Mouse (Mus musculus) hindbrain, embryonic 12.5 days (tissue): ENCODE results near the gene Pusl1. TPM values are rescaled to one million over a fixed set of nuclear protein-coding genes. Genes with fewer than 3 reads are reported as not detected.

Experiments
- ATAC-seq: fragments of 200-750 bp; cut with Nextera tagmentation; 2 replicates; pipeline ENCODE4 v1.8.0; 2017; ENCODE audit warnings: moderate TSS enrichment; ENCODE audit not compliant: low FRiP score
- H3K27ac ChIP-seq: fragments of 300-500 bp; sonication (generic); 2 replicates; pipeline ENCODE4 v1.5.1; 2016; ENCODE audit warnings: mild to moderate bottlenecking
- H3K27me3 ChIP-seq: fragments of 300-500 bp; sonication (generic); 2 replicates; pipeline ENCODE4 v1.6.1; 2016; ENCODE audit warnings: mild to moderate bottlenecking
- H3K36me3 ChIP-seq: fragments of 300-500 bp; sonication (generic); 2 replicates; pipeline ENCODE4 v1.6.1; 2016; ENCODE audit warnings: mild to moderate bottlenecking
- H3K4me1 ChIP-seq: fragments of 300-500 bp; sonication (generic); 2 replicates; pipeline ENCODE4 v1.6.1; 2016
- H3K4me2 ChIP-seq: fragments of 300-500 bp; sonication (generic); replicated peaks from 2 replicates; pipeline ENCODE4 v1.6.1; 2016; ENCODE audit warnings: mild to moderate bottlenecking
- H3K4me3 ChIP-seq: fragments of 300-500 bp; sonication (generic); 2 replicates; pipeline ENCODE4 v1.5.1; 2016; ENCODE audit warnings: mild to moderate bottlenecking
- H3K9ac ChIP-seq: fragments of 300-500 bp; sonication (generic); 2 replicates; pipeline ENCODE4 v1.6.1; 2016; ENCODE audit warnings: mild to moderate bottlenecking, moderate library complexity
- H3K9me3 ChIP-seq: fragments of 300-500 bp; sonication (generic); replicated peaks from 2 replicates; pipeline ENCODE4 v1.6.1; 2016; ENCODE audit warnings: mild to moderate bottlenecking
- WGBS: fragments of 180-500 bp; shearing (Covaris S2); methylation state at CpG from one replicate; pipeline ENCODE4 v1.1.7; 2016; 5-methylcytosine and 5-hydroxymethylcytosine counted together
- microRNA-seq: library from miRNA; unstranded; fragments of <30 nt; microRNA quantifications from one replicate; pipeline ENCODE4, GENCODE M21; 2017
- polyA plus RNA-seq: library from polyadenylated mRNA; unstranded; fragments of >200 nt; fragmentation: Nextera tagmentation; extraction: Ambion mirVana; gene quantifications from 2 replicates; pipeline ENCODE4 v1.2.1, GENCODE M21; 2016

Pusl1 gene
- polyA plus RNA-seq, 1 experiment from 2014 or later, result 45.1 TPM

- no peak for ATAC-seq
- H3K4me3 ChIP-seq, result no peak overlapping the region
- peaks cover 5% of the 10 kb centered on the region; the same call in 1 of the 2 replicates for H3K36me3 ChIP-seq
- peaks cover 17% of the 10 kb centered on the region for H3K27me3 ChIP-seq
- no peaks in the 10 kb centered on the region for H3K9me3 ChIP-seq
- H3K27ac ChIP-seq, result 0 out of 2 replicates have a peak overlapping the region, but pooled peaks have one; percentile 55
- H3K4me1 ChIP-seq, result peaks cover 33% of the 10 kb centered on the region
- no peak overlapping the region for H3K4me2 ChIP-seq
- H3K9ac ChIP-seq, result no peak overlapping the region
- WGBS, result 63% methylated on average over 8 of the region's 8 CpGs
Measured at GRCm38 (mm10) chr4:155838187-155839153, 53.1 kb downstream of the Pusl1 start.

Small RNA genes within 50 kb of the gene (microRNA-seq; reads per million reads assigned to microRNA genes)
- not detected for gene Gm22991

Other genes starting within 250 kb of the Pusl1 start
- not detected in 2 replicates for gene Gm10563, start 246.4 kb downstream of the Pusl1 start, polyA plus RNA-seq
- gene Mmp23, start 238.4 kb downstream of the Pusl1 start, polyA plus RNA-seq, result 3.9 and 5.9 TPM in 2 replicates
- 32.5 and 39.1 TPM in 2 replicates for gene Mib2, start 222.6 kb downstream of the Pusl1 start, polyA plus RNA-seq
- gene Fndc10, start 197.4 kb downstream of the Pusl1 start, polyA plus RNA-seq, result 10.4 and 10.9 TPM in 2 replicates
- gene Ssu72, start 187.0 kb downstream of the Pusl1 start, polyA plus RNA-seq, result 140 and 144 TPM in 2 replicates
- gene Tmem240, start 157.0 kb downstream of the Pusl1 start, polyA plus RNA-seq, result 5.3 and 5.5 TPM in 2 replicates
- gene Atad3a, start 130.7 kb downstream of the Pusl1 start, polyA plus RNA-seq, result 81.8 and 84.7 TPM in 2 replicates
- 12.2 and 12.9 TPM in 2 replicates for gene Vwa1, start 117.1 kb downstream of the Pusl1 start, polyA plus RNA-seq
- 0.58 and 0.86 TPM in 2 replicates for gene Tmem88b, start 105.9 kb downstream of the Pusl1 start, polyA plus RNA-seq
- gene Ankrd65, start 101.3 kb downstream of the Pusl1 start, polyA plus RNA-seq, result not detected in 2 replicates
- 189 and 204 TPM in 2 replicates for gene Mrpl20, start 88.9 kb downstream of the Pusl1 start, polyA plus RNA-seq
- 207 and 217 TPM in 2 replicates for gene Ccnl2, start 79.3 kb downstream of the Pusl1 start, polyA plus RNA-seq
- 127 and 133 TPM in 2 replicates for gene Aurkaip1, start 60.5 kb downstream of the Pusl1 start, polyA plus RNA-seq
- 40.6 and 40.7 TPM in 2 replicates for gene Mxra8, start 52.1 kb downstream of the Pusl1 start, polyA plus RNA-seq
- 18.6 and 20.0 TPM in 2 replicates for gene Dvl1, start 44.4 kb downstream of the Pusl1 start, polyA plus RNA-seq
- 0.53 and 0.65 TPM in 2 replicates for gene Tas1r3, start 28.4 kb downstream of the Pusl1 start, polyA plus RNA-seq
- 18.5 and 18.6 TPM in 2 replicates for gene Cptp, start 22.3 kb downstream of the Pusl1 start, polyA plus RNA-seq
- 74.9 and 76.3 TPM in 2 replicates for gene Ints11, start 22.2 kb downstream of the Pusl1 start, polyA plus RNA-seq
- 64.9 and 66.9 TPM in 2 replicates for gene Acap3, start within 50 bp of the Pusl1 start, polyA plus RNA-seq
- 149 and 150 TPM in 2 replicates for gene Ube2j2, start 52.0 kb upstream of the Pusl1 start, polyA plus RNA-seq
- gene C1qtnf12, start 70.5 kb upstream of the Pusl1 start, polyA plus RNA-seq, result 17.2 and 25.7 TPM in 2 replicates
- gene B3galt6, start 100.9 kb upstream of the Pusl1 start, polyA plus RNA-seq, result 19.5 and 20.4 TPM in 2 replicates
- 129 and 130 TPM in 2 replicates for gene Sdf4, start 101.1 kb upstream of the Pusl1 start, polyA plus RNA-seq
- gene Tnfrsf4, start 122.1 kb upstream of the Pusl1 start, polyA plus RNA-seq, result 0.29 and 0.76 TPM in 2 replicates
- 1.8 and 2.6 TPM in 2 replicates for gene Tnfrsf18, start 134.4 kb upstream of the Pusl1 start, polyA plus RNA-seq
- 0.14 and 0.32 TPM in 2 replicates for gene Ttll10, start 167.6 kb upstream of the Pusl1 start, polyA plus RNA-seq
- gene 9430015G10Rik, start 218.2 kb upstream of the Pusl1 start, polyA plus RNA-seq, result 49.6 and 50.8 TPM in 2 replicates
- 0.56 and 0.76 TPM in 2 replicates for gene Rnf223, start 238.7 kb upstream of the Pusl1 start, polyA plus RNA-seq